Mouse (Mus musculus) lung, embryonic 16.5 days (tissue): ENCODE results near the gene Paqr6. TPM values are rescaled to one million over a fixed set of nuclear protein-coding genes. Genes with fewer than 3 reads are reported as not detected.

Experiments
- ATAC-seq: fragments of 200-750 bp; cut with Nextera tagmentation; 2 replicates; pipeline ENCODE4 v1.8.0; 2017; ENCODE audit warnings: low read depth, mild to moderate bottlenecking, moderate library complexity
- H3K27ac ChIP-seq: fragments of 300-500 bp; sonication (generic); 2 replicates; pipeline ENCODE4 v1.5.1; 2014; ENCODE audit warnings: mild to moderate bottlenecking, control low read depth, low read length
- H3K27me3 ChIP-seq: fragments of 300-500 bp; sonication (generic); 2 replicates; pipeline ENCODE4 v1.6.1; 2014; ENCODE audit warnings: low read depth, low read length, mixed read lengths; ENCODE audit not compliant: control insufficient read depth, insufficient read depth
- H3K36me3 ChIP-seq: fragments of 300-500 bp; sonication (generic); 2 replicates; pipeline ENCODE4 v1.6.1; 2014; ENCODE audit warnings: low read length; ENCODE audit not compliant: control insufficient read depth, insufficient read depth
- H3K4me1 ChIP-seq: fragments of 300-500 bp; sonication (generic); replicated peaks from 2 replicates; pipeline ENCODE4 v1.6.1; 2014; ENCODE audit warnings: low read length, mixed read lengths; ENCODE audit not compliant: control insufficient read depth, insufficient read depth
- H3K4me2 ChIP-seq: fragments of 300-500 bp; sonication (generic); 2 replicates; pipeline ENCODE4 v1.6.1; 2014; ENCODE audit warnings: low read depth, low read length, control low read depth
- H3K4me3 ChIP-seq: fragments of 300-500 bp; sonication (generic); 2 replicates; pipeline ENCODE4 v1.5.1; 2014; ENCODE audit warnings: mild to moderate bottlenecking, low read length, control low read depth
- H3K9ac ChIP-seq: fragments of 300-500 bp; sonication (generic); 2 replicates; pipeline ENCODE4 v1.6.1; 2014; ENCODE audit warnings: low read length, control low read depth
- H3K9me3 ChIP-seq: fragments of 300-500 bp; sonication (generic); 2 replicates; pipeline ENCODE4 v1.6.1; 2016; ENCODE audit warnings: low read length; ENCODE audit not compliant: control insufficient read depth
- WGBS: fragments of 180-500 bp; shearing (Covaris S2); extraction: QIAGEN DNeasy Blood & Tissue Kit; methylation state at CpG from one replicate; pipeline ENCODE4 v1.1.7; 2014; 5-methylcytosine and 5-hydroxymethylcytosine counted together
- polyA plus RNA-seq: library from polyadenylated mRNA; unstranded; fragments of >200 nt; fragmentation: Nextera tagmentation; extraction: Ambion mirVana; gene quantifications from 2 replicates; pipeline ENCODE4 v1.2.1, GENCODE M21; 2015

Paqr6 gene
- polyA plus RNA-seq, 1 experiment from 2014 or later = 12.5 TPM

GRCm38 (mm10) chr3:88337367-88338020 lies 26.9 kb upstream of the Paqr6 start:
- no peak for ATAC-seq
- peak overlapping the region; percentile 3; the same call in 1 of the 2 replicates for H3K27ac ChIP-seq

GRCm38 (mm10) chr3:88338316-88338715 lies 26.1 kb upstream of the Paqr6 start:
- no peak for ATAC-seq
- Histone ChIP-seq H3K4me2 (no peak overlapping the region), H3K9ac (no peak overlapping the region), H3K27ac (no peak overlapping the region), H3K9me3 (no peaks in the 10 kb centered on the region), H3K4me3 (no peak overlapping the region), H3K27me3 (no peaks in the 10 kb centered on the region), H3K4me1 (peaks cover 19% of the 10 kb centered on the region), H3K36me3 (peaks cover 18% of the 10 kb centered on the region)
- 88% methylated on average over 7 of the region's 7 CpGs for WGBS

More at GRCm38 (mm10) chr3:88337367-88338020, 26.9 kb upstream of the Paqr6 start:
- no peaks in the 10 kb centered on the region for H3K9me3 ChIP-seq
- H3K9ac ChIP-seq = peak overlapping the region; percentile 53
- H3K4me1 ChIP-seq = peaks cover 20% of the 10 kb centered on the region
- WGBS = 67% methylated on average over 11 of the region's 11 CpGs
- peak overlapping the region; percentile 69 for H3K4me3 ChIP-seq
- peak overlapping the region; percentile 70 for H3K4me2 ChIP-seq
- H3K27me3 ChIP-seq = no peaks in the 10 kb centered on the region
- H3K36me3 ChIP-seq = peaks cover 9% of the 10 kb centered on the region

GRCm38 (mm10) chr3:88339006-88339405 lies 25.4 kb upstream of the Paqr6 start:
- Histone ChIP-seq H3K27me3 (no peaks in the 10 kb centered on the region), H3K4me2 (no peak overlapping the region), H3K9me3 (no peaks in the 10 kb centered on the region), H3K36me3 (peaks cover 24% of the 10 kb centered on the region), H3K4me1 (peaks cover 16% of the 10 kb centered on the region), H3K27ac (no peak overlapping the region), H3K9ac (no peak overlapping the region), H3K4me3 (no peak overlapping the region)
- no peak for ATAC-seq
- WGBS = 58% methylated on average over 3 of the region's 3 CpGs

- no peak overlapping the region for H3K4me2 ChIP-seq
- ATAC-seq = no peak
- H3K4me1 ChIP-seq = no peaks in the 10 kb centered on the region
- H3K9me3 ChIP-seq = no peaks in the 10 kb centered on the region
- H3K27me3 ChIP-seq = no peaks in the 10 kb centered on the region
- 77% methylated on average over 13 of the region's 13 CpGs for WGBS
- H3K4me3 ChIP-seq = no peak overlapping the region
- no peak overlapping the region for H3K9ac ChIP-seq
- H3K36me3 ChIP-seq = peaks cover 81% of the 10 kb centered on the region
- H3K27ac ChIP-seq = no peak overlapping the region
These were observed 13.7 kb upstream of the Paqr6 start for GRCm38 (mm10) chr3:88350732-88351131.

- H3K27me3 ChIP-seq = no peaks in the 10 kb centered on the region
- H3K36me3 ChIP-seq = peaks cover 77% of the 10 kb centered on the region
- no peaks in the 10 kb centered on the region for H3K9me3 ChIP-seq
- H3K4me1 ChIP-seq = no peaks in the 10 kb centered on the region
- 85% methylated on average over 9 of the region's 9 CpGs for WGBS
- H3K9ac ChIP-seq = no peak overlapping the region
- H3K27ac ChIP-seq = no peak overlapping the region
- ATAC-seq = 0 out of 2 replicates have a peak, but pooled peaks have one; percentile 20
- no peak overlapping the region for H3K4me3 ChIP-seq
- no peak overlapping the region for H3K4me2 ChIP-seq
These were observed 11.5 kb upstream of the Paqr6 start for GRCm38 (mm10) chr3:88352907-88353306.

GRCm38 (mm10) chr3:88354396-88355165 lies 9.8 kb upstream of the Paqr6 start:
- no peak overlapping the region for H3K4me3 ChIP-seq
- no peak overlapping the region for H3K27ac ChIP-seq
- H3K9ac ChIP-seq = no peak overlapping the region
- ATAC-seq = no peak
- no peaks in the 10 kb centered on the region for H3K9me3 ChIP-seq
- H3K4me1 ChIP-seq = no peaks in the 10 kb centered on the region
- peaks cover 78% of the 10 kb centered on the region for H3K36me3 ChIP-seq
- H3K27me3 ChIP-seq = no peaks in the 10 kb centered on the region
- 88% methylated on average over 8 of the region's 8 CpGs for WGBS
- H3K4me2 ChIP-seq = no peak overlapping the region

GRCm38 (mm10) chr3:88359584-88359983 lies 4.8 kb upstream of the Paqr6 start:
- Histone ChIP-seq H3K4me2 (no peak overlapping the region), H3K9me3 (no peaks in the 10 kb centered on the region), H3K9ac (no peak overlapping the region), H3K27ac (no peak overlapping the region), H3K4me3 (no peak overlapping the region), H3K4me1 (peaks cover 9% of the 10 kb centered on the region), H3K36me3 (peaks cover 62% of the 10 kb centered on the region), H3K27me3 (no peaks in the 10 kb centered on the region)
- WGBS = 74% methylated on average over 5 of the region's 5 CpGs
- no peak for ATAC-seq

- Histone ChIP-seq H3K4me1 (peaks cover 13% of the 10 kb centered on the region), H3K9me3 (no peaks in the 10 kb centered on the region), H3K27me3 (no peaks in the 10 kb centered on the region; the same call in 1 of the 2 replicates), H3K36me3 (peaks cover 59% of the 10 kb centered on the region), H3K27ac (no peak overlapping the region), H3K4me2 (no peak overlapping the region), H3K9ac (no peak overlapping the region), H3K4me3 (no peak overlapping the region)
- WGBS = 60% methylated on average over 3 of the region's 3 CpGs
- ATAC-seq = no peak
These were observed 4.4 kb upstream of the Paqr6 start for GRCm38 (mm10) chr3:88359989-88360388.

- 64% methylated on average over 6 of the region's 6 CpGs for WGBS
- H3K27ac ChIP-seq = no peak overlapping the region
- H3K4me3 ChIP-seq = no peak overlapping the region
- H3K27me3 ChIP-seq = peaks cover 7% of the 10 kb centered on the region
- H3K4me2 ChIP-seq = no peak overlapping the region
- H3K4me1 ChIP-seq = peaks cover 13% of the 10 kb centered on the region
- no peak for ATAC-seq
- H3K9ac ChIP-seq = no peak overlapping the region
- H3K36me3 ChIP-seq = peaks cover 47% of the 10 kb centered on the region
- H3K9me3 ChIP-seq = no peaks in the 10 kb centered on the region
These were observed 3.3 kb upstream of the Paqr6 start for GRCm38 (mm10) chr3:88361096-88361495.
